Mouse (Mus musculus) liver, adult 2 months (tissue): ENCODE data around the gene Ube2n. TPM values are rescaled to one million over a fixed set of nuclear protein-coding genes. Genes with fewer than 3 reads are reported as not detected.

ENCODE experiments used
- DNase-seq: peaks from one replicate; pipeline ENCODE4 v3.0.0-alpha.2; 2011; ENCODE audit warnings: low read depth, low spot score; ENCODE audit errors: extremely low read depth
- H3K27ac ChIP-seq: fragments of 200-500 bp; replicated peaks from 2 replicates; pipeline ENCODE4 v1.5.1; 2012; ENCODE audit warnings: low read depth, mild to moderate bottlenecking, control low read depth, inconsistent platforms, low read length; ENCODE audit not compliant: insufficient read depth
- H3K27me3 ChIP-seq: fragments of 200-500 bp; 2 replicates; pipeline ENCODE4 v1.6.1; 2012; ENCODE audit warnings: mild to moderate bottlenecking, moderate library complexity, low read length, inconsistent platforms; ENCODE audit not compliant: control insufficient read depth, insufficient read depth
- H3K36me3 ChIP-seq: fragments of 200-500 bp; 2 replicates; pipeline ENCODE4 v1.6.1; 2012; ENCODE audit warnings: low read length, inconsistent platforms; ENCODE audit not compliant: control insufficient read depth, insufficient read depth
- H3K4me1 ChIP-seq: fragments of 200-500 bp; 2 replicates; pipeline ENCODE4 v1.6.1; 2011; ENCODE audit warnings: low read length; ENCODE audit not compliant: control insufficient read depth, insufficient read depth
- H3K4me3 ChIP-seq: fragments of 200-500 bp; 2 replicates; pipeline ENCODE4 v1.5.1; 2011; ENCODE audit warnings: low read depth, mild to moderate bottlenecking, control low read depth, low read length, moderate library complexity; ENCODE audit not compliant: insufficient read depth
- H3K79me2 ChIP-seq: fragments of 200-500 bp; 2 replicates; pipeline ENCODE4 v1.6.1; 2012; ENCODE audit warnings: inconsistent platforms, mild to moderate bottlenecking, low read length, moderate library complexity; ENCODE audit not compliant: control insufficient read depth, insufficient read depth
- H3K9ac ChIP-seq: fragments of 200-500 bp; 2 replicates; pipeline ENCODE4 v1.6.1; 2012; ENCODE audit warnings: low read depth, mild to moderate bottlenecking, control low read depth, inconsistent platforms, low read length
- CTCF ChIP-seq: fragments of 200-500 bp; IDR thresholded peaks from 2 replicates; pipeline ENCODE4 v1.5.1; 2011; ENCODE audit warnings: low read depth, low read length, control low read depth
- POLR2A ChIP-seq: fragments of 200-500 bp; IDR thresholded peaks from 2 replicates; pipeline ENCODE4 v1.6.1; 2011; ENCODE audit warnings: low read length, control low read depth; ENCODE audit not compliant: insufficient read depth; ENCODE audit errors: extremely low read depth
- WGBS: fragments of 180-500 bp; shearing (Covaris S2); methylation state at CpG from one replicate; pipeline ENCODE4 v1.1.7; 2018; 5-methylcytosine and 5-hydroxymethylcytosine counted together
- polyA plus RNA-seq: library from polyadenylated mRNA; depleted of rRNA; stranded (reverse); fragments of >200 nt; gene quantifications from 2 replicates; pipeline ENCODE4 v1.2.3, GENCODE M21; 2012
- total RNA-seq: library from RNA; depleted of rRNA; stranded (reverse); fragments of >200 nt; gene quantifications from 2 replicates; pipeline ENCODE4 v1.2.3, GENCODE M21; 2014

Ube2n gene
- total and polyA plus RNA-seq, 2 experiments = 19.2 to 29.6 TPM

DNA sequence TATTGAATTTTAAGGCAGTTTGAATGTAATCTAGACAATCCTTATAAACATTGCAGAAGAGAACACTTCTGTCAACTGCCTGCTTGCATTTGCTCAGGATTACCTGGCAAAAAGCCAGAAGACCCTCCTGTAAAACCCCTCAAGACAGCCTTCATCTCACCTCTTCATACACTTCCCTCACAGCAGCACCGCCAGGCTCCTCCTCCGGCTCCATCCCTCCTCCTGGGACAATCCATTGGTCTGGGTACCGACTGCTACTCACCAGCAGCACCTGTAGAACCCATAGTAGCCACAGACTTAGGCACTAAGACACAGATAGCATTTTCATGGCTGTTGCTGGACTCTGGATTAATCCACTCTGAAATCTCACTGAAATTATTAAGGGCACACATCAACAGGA, 37.4 kb downstream of the Ube2n start:
- H3K27ac ChIP-seq = no peak overlapping the region
- 74% methylated on average over 3 of the region's 3 CpGs for WGBS
- H3K36me3 ChIP-seq = peaks cover 35% of the 10 kb centered on the region
- H3K79me2 ChIP-seq = peaks cover 38% of the 10 kb centered on the region
- no peaks in the 10 kb centered on the region for H3K27me3 ChIP-seq
- peaks cover 20% of the 10 kb centered on the region for H3K4me1 ChIP-seq
- H3K9ac ChIP-seq = no peak overlapping the region
- H3K4me3 ChIP-seq = no peak overlapping the region
- TF ChIP-seq CTCF = no peak
- TF ChIP-seq POLR2A = no peak
- DNase-seq = no peak

DNA sequence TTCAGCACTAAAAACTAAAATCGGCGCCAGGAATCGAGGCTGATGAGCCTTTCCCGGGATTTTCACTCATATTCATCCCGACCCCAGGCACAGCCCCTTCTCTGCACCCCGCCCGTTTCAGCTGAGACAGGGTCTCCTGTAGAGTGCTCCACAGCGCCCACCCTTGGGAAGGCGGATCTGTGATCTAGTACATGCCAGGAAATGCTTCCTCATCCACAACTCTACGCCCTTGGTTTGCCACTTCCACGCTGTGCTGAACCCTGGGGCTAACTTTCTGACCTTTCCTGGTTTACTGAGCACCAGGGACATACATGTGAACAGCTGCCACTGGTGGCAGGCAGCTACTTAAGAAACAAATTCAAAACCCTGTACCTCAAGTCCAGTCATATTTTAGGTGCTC, 40.9 kb downstream of the Ube2n start:
- H3K79me2 ChIP-seq = peaks cover 69% of the 10 kb centered on the region
- H3K27ac ChIP-seq = no peak overlapping the region
- no peak for DNase-seq
- no peak overlapping the region for H3K9ac ChIP-seq
- H3K4me1 ChIP-seq = peaks cover 38% of the 10 kb centered on the region
- no peak for TF ChIP-seq POLR2A
- no peak for TF ChIP-seq CTCF
- H3K27me3 ChIP-seq = no peaks in the 10 kb centered on the region
- WGBS = 79% methylated on average over 11 of the region's 11 CpGs
- H3K36me3 ChIP-seq = peaks cover 10% of the 10 kb centered on the region; the same call in 1 of the 2 replicates
- H3K4me3 ChIP-seq = no peak overlapping the region

DNA sequence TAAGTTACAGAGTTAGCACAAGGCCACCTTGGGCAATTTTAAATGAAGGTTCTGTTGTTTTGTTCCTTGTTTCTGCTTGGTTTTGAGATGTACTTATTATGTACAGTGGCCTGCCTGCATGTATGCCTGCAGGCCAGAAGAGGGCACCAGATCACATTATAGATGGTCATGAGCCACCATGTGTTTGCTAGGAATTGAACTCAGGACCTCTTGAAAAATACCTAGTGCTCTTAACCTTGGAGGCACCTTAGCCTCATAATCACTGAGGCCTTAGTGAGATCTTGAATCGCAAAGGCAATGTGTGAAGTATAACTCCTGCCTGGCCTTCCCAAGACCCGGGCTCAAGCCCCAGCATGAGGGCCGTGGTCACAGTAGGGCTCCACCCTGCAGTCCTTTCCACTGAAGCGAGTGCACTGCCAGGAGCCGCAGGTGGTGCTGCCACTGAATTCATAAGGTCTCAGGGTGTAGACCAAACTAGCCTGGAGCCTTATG, 42.4 kb downstream of the Ube2n start:
- no peaks in the 10 kb centered on the region for H3K27me3 ChIP-seq
- peaks cover 4% of the 10 kb centered on the region; the same call in 1 of the 2 replicates for H3K36me3 ChIP-seq
- peak; percentile 62 for TF ChIP-seq CTCF
- TF ChIP-seq POLR2A = no peak
- 63% methylated on average over 5 of the region's 5 CpGs for WGBS
- H3K4me1 ChIP-seq = peaks cover 39% of the 10 kb centered on the region
- peak overlapping the region; percentile 39 for H3K27ac ChIP-seq
- no peak overlapping the region for H3K4me3 ChIP-seq
- DNase-seq = no peak
- peaks cover 76% of the 10 kb centered on the region for H3K79me2 ChIP-seq
- H3K9ac ChIP-seq = peak overlapping the region; percentile 40

DNA sequence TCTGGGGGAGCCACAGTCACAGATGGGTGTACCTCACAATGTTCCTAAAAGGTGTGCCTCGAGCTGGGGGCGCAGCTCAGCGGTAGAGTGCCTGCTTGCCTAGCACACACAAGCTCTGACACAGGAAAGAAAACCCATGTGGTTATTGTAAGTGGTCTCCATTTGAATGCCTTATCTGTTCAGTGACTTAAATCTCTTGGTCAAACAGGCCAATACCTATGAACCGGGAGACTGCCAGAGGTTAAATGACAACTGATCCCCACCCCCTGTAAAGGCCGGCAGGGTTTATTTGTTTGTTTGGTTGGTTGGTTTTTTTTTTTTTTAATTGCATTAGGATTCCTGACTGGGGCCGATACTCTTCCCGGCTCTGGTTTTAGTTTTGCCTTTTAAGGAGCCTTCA, 44.5 kb downstream of the Ube2n start:
- peak overlapping the region; percentile 51 for H3K9ac ChIP-seq
- H3K36me3 ChIP-seq = 0 out of 2 replicates have a peak, but pooled peaks cover 3% of the 10 kb centered on the region
- H3K4me1 ChIP-seq = peaks cover 36% of the 10 kb centered on the region
- H3K4me3 ChIP-seq = no peak overlapping the region; the same call in 1 of the 2 replicates
- 35% methylated on average over 7 of the region's 7 CpGs for WGBS
- H3K27me3 ChIP-seq = no peaks in the 10 kb centered on the region
- peaks cover 74% of the 10 kb centered on the region for H3K79me2 ChIP-seq
- peak; percentile 69 for DNase-seq
- peak overlapping the region; percentile 42 for H3K27ac ChIP-seq
- TF ChIP-seq POLR2A (no peak), CTCF (no peak)

DNA sequence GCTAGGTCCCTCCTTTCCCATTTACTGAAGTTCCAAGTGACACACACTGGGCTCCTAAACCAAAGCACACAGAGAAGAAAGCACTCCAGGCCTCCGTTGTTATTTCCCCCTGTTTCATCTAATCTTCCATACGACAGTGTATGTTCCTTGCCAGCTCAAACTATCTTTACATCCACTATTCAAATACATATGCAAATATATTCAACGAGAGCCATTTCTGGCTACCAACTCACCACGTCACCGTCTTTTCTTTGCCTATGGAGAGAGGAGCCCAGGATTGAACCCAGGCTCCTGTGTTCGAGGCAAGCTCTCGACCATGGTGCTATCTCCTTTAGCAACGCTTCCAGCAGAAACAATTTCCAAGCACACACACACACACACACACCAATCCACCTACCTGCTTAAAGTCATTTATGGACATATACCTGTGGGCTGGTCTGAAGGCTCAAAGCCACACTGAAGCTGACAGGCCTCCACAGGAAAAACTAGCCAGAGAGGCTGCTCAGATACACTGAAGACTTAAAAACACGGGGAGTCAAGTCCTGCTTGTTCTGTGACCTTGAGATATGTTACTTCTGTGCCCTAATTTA, 45.5 kb downstream of the Ube2n start:
- Histone ChIP-seq H3K9ac (peak overlapping the region; percentile 65), H3K27ac (peak overlapping the region; percentile 72), H3K36me3 (0 out of 2 replicates have a peak, but pooled peaks cover 3% of the 10 kb centered on the region), H3K79me2 (peaks cover 65% of the 10 kb centered on the region), H3K4me3 (no peak overlapping the region), H3K27me3 (no peaks in the 10 kb centered on the region), H3K4me1 (peaks cover 32% of the 10 kb centered on the region)
- no peak for TF ChIP-seq POLR2A
- no peak for TF ChIP-seq CTCF
- no peak for DNase-seq
- WGBS = 51% methylated on average over 9 of the region's 9 CpGs

DNA sequence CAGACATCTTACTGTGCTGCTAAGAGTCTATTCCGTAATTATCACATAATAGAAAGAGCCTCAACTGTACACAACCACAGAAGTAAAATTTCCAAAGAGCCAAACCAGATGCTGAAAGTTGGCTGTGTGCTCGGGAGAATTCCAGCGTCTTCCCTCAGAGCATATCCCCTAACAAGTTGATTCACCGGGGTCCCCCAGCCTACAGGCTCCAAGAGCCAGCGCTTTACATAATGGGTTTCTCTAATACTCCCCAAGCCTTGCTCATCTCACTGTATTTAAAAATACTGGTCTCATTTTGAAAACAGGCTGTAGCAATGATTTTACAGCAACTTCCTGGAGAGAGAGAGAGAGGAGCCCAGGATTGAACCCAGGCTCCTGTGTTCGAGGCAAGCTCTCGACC, 46.7 kb downstream of the Ube2n start:
- H3K27ac ChIP-seq = peak overlapping the region; percentile 41; the same call in 1 of the 2 replicates
- H3K4me1 ChIP-seq = peaks cover 25% of the 10 kb centered on the region
- H3K4me3 ChIP-seq = peak overlapping the region; percentile 9; the same call in 1 of the 2 replicates
- H3K27me3 ChIP-seq = no peaks in the 10 kb centered on the region
- H3K36me3 ChIP-seq = 0 out of 2 replicates have a peak, but pooled peaks cover 3% of the 10 kb centered on the region
- peaks cover 54% of the 10 kb centered on the region for H3K79me2 ChIP-seq
- TF ChIP-seq POLR2A (no peak), CTCF (no peak)
- H3K9ac ChIP-seq = peak overlapping the region; percentile 56
- no peak for DNase-seq
- 29% methylated on average over 7 of the region's 7 CpGs for whole genome bisulfite sequencing
